Mouse (Mus musculus) myocyte (in vitro differentiated cells): ENCODE data around the gene Slc12a5. TPM values are rescaled to one million over a fixed set of nuclear protein-coding genes. Genes with fewer than 3 reads are reported as not detected.

Source experiments
- H3K27me3 ChIP-seq: one replicate; pipeline ENCODE4 v1.6.1; 2011; ENCODE audit not compliant: control insufficient read depth, insufficient read depth, insufficient read length
- H3K36me3 ChIP-seq: one replicate; pipeline ENCODE4 v1.6.1; 2011; ENCODE audit not compliant: control insufficient read depth, insufficient read depth
- H3K4me2 ChIP-seq: one replicate; pipeline ENCODE4 v1.6.1; 2011; ENCODE audit warnings: low read depth, control low read depth
- H3K4me3 ChIP-seq: one replicate; pipeline ENCODE4 v1.5.1; 2011; ENCODE audit warnings: mild to moderate bottlenecking, control low read depth, moderate library complexity
- H3K79me2 ChIP-seq: one replicate; pipeline ENCODE4 v1.6.1; 2011; ENCODE audit not compliant: control insufficient read depth, insufficient read depth
- H3ac ChIP-seq: one replicate; pipeline ENCODE4 v1.6.1; 2011; ENCODE audit not compliant: control insufficient read depth, insufficient read length
- CEBPB ChIP-seq: IDR thresholded peaks from 2 replicates; pipeline ENCODE4 v1.6.1; 2011; ENCODE audit warnings: mild to moderate bottlenecking, moderate library complexity; ENCODE audit not compliant: poor library complexity, insufficient read depth, severe bottlenecking
- E2F4 ChIP-seq: IDR thresholded peaks from one replicate; pipeline ENCODE4 v1.6.1; 2011; ENCODE audit warnings: mild to moderate bottlenecking, control low read depth, moderate library complexity; ENCODE audit not compliant: insufficient read depth
- MAX ChIP-seq: IDR thresholded peaks from one replicate; pipeline ENCODE4 v1.6.1; 2011; ENCODE audit warnings: low read depth, mild to moderate bottlenecking, control low read depth
- MYOD1 ChIP-seq, 3 experiments: IDR thresholded peaks; one replicate each; pipeline ENCODE4 v1.6.1; 2011; ENCODE audit warnings: control low read depth in 2 of 3, low read depth in 2 of 3, mild to moderate bottlenecking in 2 of 3, moderate library complexity in 1 of 3; ENCODE audit not compliant: insufficient read length in 2 of 3, control insufficient read depth in 1 of 3
- MYOG ChIP-seq, 3 experiments: IDR thresholded peaks; one replicate each; pipeline ENCODE4 v1.6.1; 2011; ENCODE audit warnings: control low read depth in 2 of 3, low read depth in 2 of 3, mild to moderate bottlenecking in 2 of 3; ENCODE audit not compliant: insufficient read length in 2 of 3, control insufficient read depth in 1 of 3, insufficient read depth in 1 of 3
- POLR2A ChIP-seq: IDR thresholded peaks from one replicate; pipeline ENCODE4 v1.6.1; 2011; ENCODE audit warnings: low read depth, mild to moderate bottlenecking, control low read depth, moderate library complexity; ENCODE audit not compliant: insufficient read length
- POLR2AphosphoS2 ChIP-seq: IDR thresholded peaks from one replicate; pipeline ENCODE4 v1.6.1; 2011; ENCODE audit warnings: low read depth, control low read depth; ENCODE audit not compliant: insufficient read length
- REST ChIP-seq: IDR thresholded peaks from one replicate; pipeline ENCODE4 v1.6.1; 2011; ENCODE audit warnings: mild to moderate bottlenecking, control low read depth, moderate library complexity; ENCODE audit not compliant: insufficient read depth, insufficient read length
- SRF ChIP-seq: IDR thresholded peaks from one replicate; pipeline ENCODE4 v1.6.1; 2011; ENCODE audit warnings: low read depth; ENCODE audit not compliant: control insufficient read depth, insufficient read length
- TCF12 ChIP-seq: IDR thresholded peaks from one replicate; pipeline ENCODE4 v1.6.1; 2011; ENCODE audit warnings: mild to moderate bottlenecking, control low read depth; ENCODE audit not compliant: poor library complexity, insufficient read depth, severe bottlenecking
- TCF3 ChIP-seq: IDR thresholded peaks from one replicate; pipeline ENCODE4 v1.6.1; 2011; ENCODE audit warnings: low read depth, control low read depth; ENCODE audit not compliant: insufficient read length
- USF1 ChIP-seq: IDR thresholded peaks from one replicate; pipeline ENCODE4 v1.6.1; 2011; ENCODE audit warnings: low read depth, mild to moderate bottlenecking, control low read depth, moderate library complexity
- polyA plus RNA-seq: library from polyadenylated mRNA; unstranded; fragments of >200 nt; fragmentation: generic; extraction: Trizol; gene quantifications from one replicate; pipeline ENCODE4 v1.2.1, GENCODE M21; 2012; ENCODE audit warnings: missing spikeins

The Slc12a5 gene
- polyA plus RNA-seq, 1 experiment: 0.52 TPM

GRCm38 (mm10) chr2:164952448-164952847, 8.2 kb upstream of the Slc12a5 start:
- Histone ChIP-seq H3K4me2 (no peak overlapping the region), H3K27me3 (peaks cover 23% of the 10 kb centered on the region), H3ac (no peak overlapping the region), H3K36me3 (no peaks in the 10 kb centered on the region), H3K4me3 (no peak overlapping the region), H3K79me2 (no peaks in the 10 kb centered on the region)
- TF ChIP-seq MYOG (IDR thresholded peaks at IDR 0.05; ENCODE audit: control insufficient read depth in 1 of 3, insufficient read depth in 1 of 3, insufficient read length in 2 of 3, low read depth in 2 of 3) (no peak), TCF12 (no peak), E2F4 (no peak), REST (no peak), MAX (no peak), USF1 (no peak), POLR2AphosphoS2 (no peak)

GRCm38 (mm10) chr2:164953224-164953623, 7.4 kb upstream of the Slc12a5 start:
- H3K4me2 ChIP-seq: no peak overlapping the region
- H3K79me2 ChIP-seq: no peaks in the 10 kb centered on the region
- H3K36me3 ChIP-seq: no peaks in the 10 kb centered on the region
- TF ChIP-seq E2F4: no peak
- TF ChIP-seq SRF: no peak
- TF ChIP-seq TCF3: no peak
- no peak for TF ChIP-seq TCF12
- TF ChIP-seq USF1: no peak
- TF ChIP-seq MYOG (IDR thresholded peaks at IDR 0.05; ENCODE audit: control insufficient read depth in 1 of 3, insufficient read depth in 1 of 3, insufficient read length in 2 of 3, low read depth in 2 of 3): no peak
- no peak for TF ChIP-seq CEBPB
- TF ChIP-seq MYOD1 (IDR thresholded peaks at IDR 0.05; ENCODE audit: control insufficient read depth in 1 of 3, insufficient read length in 2 of 3, low read depth in 2 of 3): no peak
- TF ChIP-seq POLR2A: no peak
- TF ChIP-seq REST: no peak
- TF ChIP-seq MAX: no peak
- no peak for TF ChIP-seq POLR2AphosphoS2
- H3K27me3 ChIP-seq: peaks cover 21% of the 10 kb centered on the region
- H3K4me3 ChIP-seq: no peak overlapping the region
- no peak overlapping the region for H3ac ChIP-seq

GRCm38 (mm10) chr2:164955725-164956124, 4.9 kb upstream of the Slc12a5 start:
- Histone ChIP-seq H3K27me3 (no peaks in the 10 kb centered on the region), H3K4me3 (no peak overlapping the region)

GRCm38 (mm10) chr2:164956195-164956594, 4.4 kb upstream of the Slc12a5 start:
- no peak for TF ChIP-seq TCF12
- TF ChIP-seq POLR2AphosphoS2: no peak
- TF ChIP-seq SRF: no peak
- TF ChIP-seq MYOD1 (IDR thresholded peaks at IDR 0.05; ENCODE audit: control insufficient read depth in 1 of 3, insufficient read length in 2 of 3, low read depth in 2 of 3): no peak
- TF ChIP-seq MYOG (IDR thresholded peaks at IDR 0.05; ENCODE audit: control insufficient read depth in 1 of 3, insufficient read depth in 1 of 3, insufficient read length in 2 of 3, low read depth in 2 of 3): no peak
- TF ChIP-seq E2F4: no peak
- no peak for TF ChIP-seq REST
- no peak for TF ChIP-seq TCF3
- TF ChIP-seq USF1: no peak
- no peak for TF ChIP-seq MAX
- Histone ChIP-seq H3K79me2 (no peaks in the 10 kb centered on the region), H3K4me2 (no peak overlapping the region), H3K27me3 (no peaks in the 10 kb centered on the region), H3K36me3 (no peaks in the 10 kb centered on the region), H3K4me3 (no peak overlapping the region), H3ac (no peak overlapping the region)

More at GRCm38 (mm10) chr2:164955725-164956124, 4.9 kb upstream of the Slc12a5 start:
- Histone ChIP-seq H3K79me2 (no peaks in the 10 kb centered on the region), H3K36me3 (no peaks in the 10 kb centered on the region), H3ac (no peak overlapping the region), H3K4me2 (no peak overlapping the region)
- TF ChIP-seq TCF12 (no peak), TCF3 (no peak), E2F4 (no peak), USF1 (no peak), MYOD1 (IDR thresholded peaks at IDR 0.05; ENCODE audit: control insufficient read depth in 1 of 3, insufficient read length in 2 of 3, low read depth in 2 of 3) (no peak), POLR2A (no peak), MYOG (IDR thresholded peaks at IDR 0.05; ENCODE audit: control insufficient read depth in 1 of 3, insufficient read depth in 1 of 3, insufficient read length in 2 of 3, low read depth in 2 of 3) (no peak), POLR2AphosphoS2 (no peak), REST (no peak), SRF (no peak), MAX (no peak), CEBPB (no peak)

- H3K4me3 ChIP-seq: no peak overlapping the region
- H3K79me2 ChIP-seq: no peaks in the 10 kb centered on the region
- H3K4me2 ChIP-seq: no peak overlapping the region
- H3K27me3 ChIP-seq: peaks cover under 1% of the 10 kb centered on the region
- TF ChIP-seq MAX: no peak
- no peak for TF ChIP-seq TCF12
- no peak for TF ChIP-seq TCF3
- no peak for TF ChIP-seq CEBPB
- TF ChIP-seq MYOG (IDR thresholded peaks at IDR 0.05; ENCODE audit: control insufficient read depth in 1 of 3, insufficient read depth in 1 of 3, insufficient read length in 2 of 3, low read depth in 2 of 3): no peak
- TF ChIP-seq MYOD1 (IDR thresholded peaks at IDR 0.05; ENCODE audit: control insufficient read depth in 1 of 3, insufficient read length in 2 of 3, low read depth in 2 of 3): no peak
- no peak overlapping the region for H3ac ChIP-seq
- no peaks in the 10 kb centered on the region for H3K36me3 ChIP-seq
These were observed 2.9 kb upstream of the Slc12a5 start for GRCm38 (mm10) chr2:164957548-164958315.
